Comparison of ENCODE assay signal across 10 mouse cellular contexts in genomic region chr13:81352296-81352695, GRCm38 (mm10).
A peak's percentile ranks its signal among the peaks of the same experiment; 100 is the strongest.
DNase-seq lines count a peak whose midpoint lies in the region; ATAC-seq and TF ChIP-seq lines count a peak whose summit lies in the region.
"Had no signal": no experiment of that assay in that cellular context is flagged by ENCODE, and none has a peak within 500 bp of the region (broad histone marks: within the 10 kb centered on the region; RNA-seq: fewer than 3 reads in every experiment).

No protein-coding gene starts in this region.

- peak overlapping the region; percentile 34 for H3K4me2 ChIP-seq in limb, embryonic 13.5 days (replicated peaks)
- H3K4me2 ChIP-seq in kidney, postnatal 0 days (ENCODE audit: low read length): peak overlapping the region; percentile 18; the same call in 1 of the 2 replicates
- H3K4me2 ChIP-seq: embryonic facial prominence, embryonic 12.5 days had no signal

- H3K9me3 ChIP-seq in limb, embryonic 13.5 days: no peaks in the 10 kb centered on the region
- H3K9me3 ChIP-seq in limb, embryonic 10.5 days (replicated peaks): no peaks in the 10 kb centered on the region
- H3K9me3 ChIP-seq in kidney, postnatal 0 days (replicated peaks; ENCODE audit: low read length): no peaks in the 10 kb centered on the region
- H3K9me3 ChIP-seq: embryonic facial prominence, embryonic 12.5 days had no signal

- WGBS in limb, embryonic 13.5 days: 49% methylated on average over 11 of the region's 11 CpGs
- WGBS in limb, embryonic 10.5 days: 83% methylated on average over 11 of the region's 11 CpGs
- 26% methylated on average over 11 of the region's 11 CpGs for WGBS in heart, adult 2 months
- 54% methylated on average over 11 of the region's 11 CpGs for WGBS in kidney, postnatal 0 days

- H3K36me3 ChIP-seq in limb, embryonic 13.5 days: no peaks in the 10 kb centered on the region
- no peaks in the 10 kb centered on the region for H3K36me3 ChIP-seq in limb, embryonic 10.5 days
- 0 out of 2 replicates have a peak, but pooled peaks cover 1% of the 10 kb centered on the region for H3K36me3 ChIP-seq in heart, adult 2 months (ENCODE audit: control insufficient read depth, insufficient read depth, low read length)
- no peaks in the 10 kb centered on the region for H3K36me3 ChIP-seq in kidney, postnatal 0 days (ENCODE audit: insufficient read depth, low read length)
- H3K36me3 ChIP-seq: embryonic facial prominence, embryonic 12.5 days had no signal

- no peak for TF ChIP-seq POLR2A in heart, adult 2 months (IDR thresholded peaks at IDR 0.05; ENCODE audit: insufficient read depth, low read depth, low read length)

- H3K9ac ChIP-seq in limb, embryonic 13.5 days: no peak overlapping the region
- peak overlapping the region; percentile 35; the same call in 1 of the 2 replicates for H3K9ac ChIP-seq in heart, adult 2 months (ENCODE audit: low read depth, low read length)
- H3K9ac ChIP-seq in kidney, postnatal 0 days (ENCODE audit: low read depth, low read length): no peak overlapping the region
- H3K9ac ChIP-seq: embryonic facial prominence, embryonic 12.5 days had no signal

- intact Hi-C loops in heart, adult 2 months (cut with DNase I): loop anchor here (5.0 kb wide), 2 partner anchors 35 to 470 kb away; partner anchors contain the start of gene Arrdc3

- peak; percentile 21; the same call in 1 of the 2 replicates for TF ChIP-seq CTCF in heart, adult 2 months (IDR thresholded peaks at IDR 0.05)
- no peak for TF ChIP-seq CTCF in kidney, postnatal 0 days (IDR thresholded peaks at IDR 0.05; ENCODE audit: low read depth)

- 0 out of 2 replicates have a peak, but pooled peaks have one; percentile 23 for TF ChIP-seq EP300 in heart, adult 2 months (IDR thresholded peaks at IDR 0.05; ENCODE audit: insufficient read depth, low read depth, low read length)

- no peak for DNase-seq in limb, embryonic 10.5 days (ENCODE audit: low spot score)
- peak; percentile 70 to 82 for DNase-seq in heart, adult 2 months
- peak; percentile 84 for DNase-seq in kidney, postnatal 0 days (ENCODE audit: low spot score)
- DNase-seq in naive thymus-derived CD4-positive, alpha-beta T cell, adult 2 months (ENCODE audit: low read depth): peak; percentile 43
- no peak for DNase-seq in cerebellum, postnatal 36 days
- DNase-seq in cerebellum, postnatal 14 days: no peak
- no peak for DNase-seq in retina, embryonic 14.5 days (ENCODE audit: low spot score)

- H3K4me1 ChIP-seq in limb, embryonic 13.5 days: no peaks in the 10 kb centered on the region; the same call in 1 of the 2 replicates
- H3K4me1 ChIP-seq in limb, embryonic 10.5 days: no peaks in the 10 kb centered on the region
- peaks cover 4% of the 10 kb centered on the region for H3K4me1 ChIP-seq in heart, adult 2 months (ENCODE audit: control insufficient read depth, insufficient read depth, low read length)
- H3K4me1 ChIP-seq in kidney, postnatal 0 days (replicated peaks; ENCODE audit: insufficient read depth, low read length): peaks cover 6% of the 10 kb centered on the region; the same call in 1 of the 2 replicates

- ATAC-seq in limb, embryonic 13.5 days (ENCODE audit: low FRiP score, low read depth): peak; percentile 28; the same call in 1 of the 2 replicates
- ATAC-seq in kidney, postnatal 0 days (replicated peaks; ENCODE audit: low FRiP score, low read depth): no peak; the same call in 1 of the 2 replicates

- no peak overlapping the region for H3K27ac ChIP-seq in limb, embryonic 13.5 days
- H3K27ac ChIP-seq in limb, embryonic 10.5 days: no peak overlapping the region
- peak overlapping the region; percentile 67 for H3K27ac ChIP-seq in heart, adult 2 months
- peak overlapping the region; percentile 83 for H3K27ac ChIP-seq in kidney, postnatal 0 days
- H3K27ac ChIP-seq: embryonic facial prominence, embryonic 12.5 days; macrophage had no signal

- H3K79me2 ChIP-seq in heart, adult 2 months (replicated peaks; ENCODE audit: control insufficient read depth, insufficient read depth, low read length): no peaks in the 10 kb centered on the region

- H3K4me3 ChIP-seq in limb, embryonic 13.5 days: no peak overlapping the region
- no peak overlapping the region for H3K4me3 ChIP-seq in limb, embryonic 10.5 days
- no peak overlapping the region for H3K4me3 ChIP-seq in heart, adult 2 months
- no peak overlapping the region for H3K4me3 ChIP-seq in kidney, postnatal 0 days (replicated peaks; ENCODE audit: low read depth, low read length)
- H3K4me3 ChIP-seq: embryonic facial prominence, embryonic 12.5 days had no signal

- no peaks in the 10 kb centered on the region for H3K27me3 ChIP-seq in limb, embryonic 13.5 days
- H3K27me3 ChIP-seq in limb, embryonic 10.5 days (ENCODE audit: low read depth, poor library complexity, severe bottlenecking): no peaks in the 10 kb centered on the region
- no peaks in the 10 kb centered on the region for H3K27me3 ChIP-seq in heart, adult 2 months (ENCODE audit: control insufficient read depth, insufficient read depth, low read length)
- H3K27me3 ChIP-seq in kidney, postnatal 0 days (ENCODE audit: insufficient read depth, low read length): no peaks in the 10 kb centered on the region
- H3K27me3 ChIP-seq: embryonic facial prominence, embryonic 12.5 days had no signal

Comparison
In these comparisons a context has a peak if more than half of its experiments do, and no peak if none do; other contexts are left out.
1. H3K27ac ChIP-seq: peak in heart, adult 2 months (single experiment) and kidney, postnatal 0 days (single experiment); none in limb, embryonic 13.5 days (single experiment) and limb, embryonic 10.5 days (single experiment).
2. DNase-seq: peak in heart, adult 2 months (2 of 2), kidney, postnatal 0 days (single experiment) and naive thymus-derived CD4-positive, alpha-beta T cell, adult 2 months (single experiment); none in limb, embryonic 10.5 days (single experiment), cerebellum, postnatal 36 days (0 of 2), cerebellum, postnatal 14 days (0 of 2) and retina, embryonic 14.5 days (single experiment).